ENCODE assay signal across 1 mouse cellular context in the genomic region with DNA sequence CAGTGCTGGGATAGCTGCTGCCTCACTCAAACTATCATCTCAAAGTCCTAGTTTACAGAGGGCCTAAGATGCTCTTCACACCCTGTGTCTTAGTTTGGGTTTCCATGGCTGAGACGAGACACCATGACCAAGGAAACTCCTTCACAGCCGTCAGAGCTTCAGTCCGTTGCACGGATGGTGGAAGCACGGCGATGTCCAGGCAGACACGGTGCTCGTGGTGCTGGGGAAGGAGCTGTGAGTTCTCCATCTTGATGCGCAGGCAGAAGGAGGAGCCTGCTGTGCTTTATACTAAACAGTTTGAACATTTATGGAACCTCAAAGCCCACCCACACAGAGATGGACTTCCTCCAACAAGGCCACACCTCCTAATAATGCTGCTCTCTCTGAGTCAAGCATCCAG.
TF ChIP-seq lines count a peak whose summit lies in the region.

No protein-coding gene starts in this region.

TF ChIP-seq in MEL, 35 proteins besides CTCF, POLR2A, EP300 and RAD21 (continued from another document):
- TF ChIP-seq NELFE (IDR thresholded peaks at IDR 0.05; ENCODE audit: low read depth, low read length) (no peak), MXI1 (IDR thresholded peaks at IDR 0.05; ENCODE audit: low read depth, low read length) (no peak), RCOR1 (IDR thresholded peaks at IDR 0.05; ENCODE audit: low read depth, low read length) (no peak)
TF ChIP-seq in MEL: peak in this region for 0.
